Mouse (Mus musculus) T-helper 17 cell (primary cell): ENCODE measurements around the gene Olfr1124.
"Not testable (repeated sequence)": the region's sequence is repeated elsewhere in the genome, so short reads cannot be mapped to it uniquely, and the experiment has no call there.

ENCODE experiments used
- in situ Hi-C, 2 experiments: fragments of 300-600 bp; cut with MboI, MseI; formaldehyde crosslinking; loops; 1 replicate in 1 of 2; 2 replicates in 1 of 2; pipeline ENCODE4 v1.15.1; 2025; ENCODE audit warnings: high pct_unique_total_duplicates in 2 of 2

Olfr1124 gene

DNA sequence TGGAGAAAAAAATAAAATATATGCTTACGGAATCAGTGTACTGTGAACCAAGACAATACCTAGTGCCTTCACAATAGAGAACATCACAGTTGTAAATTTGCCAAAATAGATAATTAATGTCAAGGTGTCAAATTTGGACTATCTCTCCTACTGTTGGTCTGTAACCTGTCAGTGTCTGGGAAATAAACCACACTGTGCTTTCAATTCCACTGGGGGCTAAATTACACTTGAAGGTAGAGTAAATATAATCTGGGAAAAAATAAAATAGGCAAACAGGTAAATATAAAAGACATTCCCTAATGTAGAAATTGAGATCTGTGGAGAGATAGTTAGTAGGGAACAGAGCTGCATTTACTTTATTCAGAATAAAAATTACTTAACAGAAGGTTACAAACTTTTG is at the start of gene Olfr1124:
TSS of gene Olfr1124 (plus strand) at position 301 of the 400 bp plus-strand sequence.
- in situ Hi-C loops = loop anchor here in 1 of 2 experiments (10.0 kb wide), 1 partner anchor 1855 kb away; the partner anchor contains the start of gene Olfr996

GRCm38 (mm10) chr2:87383935-87384334 is 46.1 kb upstream of the Olfr1124 start:
- in situ Hi-C loops = no loop called here

DNA sequence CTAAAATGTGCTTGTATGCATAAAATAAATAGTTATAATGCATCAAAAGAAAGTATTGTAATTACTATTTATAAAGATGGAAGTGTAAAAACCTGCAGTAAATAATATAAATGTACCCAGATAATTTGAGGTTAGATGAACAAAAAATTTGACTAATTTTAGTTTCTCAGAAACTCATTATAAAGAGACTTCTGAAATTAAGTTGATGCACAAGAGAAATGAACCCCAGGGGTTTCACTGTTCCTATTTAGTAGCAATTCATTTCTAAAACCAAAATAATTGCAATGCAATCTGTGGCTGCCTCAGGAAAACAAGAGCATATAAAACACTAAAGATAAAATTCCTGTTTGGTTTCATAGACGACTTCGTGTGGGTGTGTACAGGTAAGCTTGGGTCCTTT is 44.5 kb upstream of the Olfr1124 start, which contains the start of gene Olfr1122:
TSS of gene Olfr1122 (plus strand) at position 301 of the 400 bp plus-strand sequence.
- in situ Hi-C loops = no loop called here

- in situ Hi-C loops = not testable (repeated sequence)
These were observed 36.5 kb upstream of the Olfr1124 start for GRCm38 (mm10) chr2:87393605-87394004.

- in situ Hi-C loops = not testable (repeated sequence)
These were observed 35.4 kb upstream of the Olfr1124 start for GRCm38 (mm10) chr2:87394686-87395085.

- in situ Hi-C loops = no loop called here
These were observed 13.7 kb upstream of the Olfr1124 start, which contains the start of gene Olfr1123 for GRCm38 (mm10) chr2:87416335-87416734. TSS of gene Olfr1123 (plus strand) at chr2:87416635.

DNA sequence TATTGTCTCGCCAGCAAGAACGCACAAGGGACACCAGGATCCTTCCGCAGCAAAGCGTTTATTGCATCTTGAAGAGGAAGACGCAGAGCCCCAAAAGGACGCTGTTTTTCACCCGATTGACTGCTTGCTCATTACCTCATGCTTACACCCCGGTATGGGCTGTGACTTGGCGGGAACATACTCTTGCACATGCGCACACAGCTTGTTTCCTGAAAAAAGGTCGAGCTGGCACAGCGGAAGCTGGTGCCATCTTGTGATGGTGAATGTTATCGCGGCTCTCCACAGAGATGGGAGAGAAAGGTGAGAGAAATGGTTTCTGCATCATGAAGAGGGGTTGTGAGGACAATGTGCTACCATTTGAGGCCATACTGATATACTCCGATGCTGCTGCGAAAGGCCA is 7.7 kb downstream of the Olfr1124 start:
- in situ Hi-C loops = no loop called here

DNA sequence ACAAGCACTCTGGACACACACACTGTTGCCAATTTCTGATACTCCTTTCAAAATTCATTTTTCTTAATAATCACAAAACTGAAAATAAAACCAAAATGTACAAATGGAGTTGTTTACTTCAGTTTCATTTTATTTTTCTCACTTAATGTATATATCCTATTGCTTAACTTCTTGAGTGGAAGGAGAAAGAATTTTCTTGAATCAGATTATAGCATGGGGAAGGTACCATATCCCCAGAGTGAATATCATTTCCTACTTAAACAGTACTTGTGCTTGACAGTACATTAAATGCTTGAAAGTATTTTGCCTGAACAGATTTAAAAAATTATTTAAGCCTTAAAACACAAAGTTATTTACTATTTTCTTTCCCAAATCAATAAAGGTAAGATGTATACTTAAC is 23.6 kb downstream of the Olfr1124 start, which contains the start of gene Olfr1126:
TSS of gene Olfr1126 (plus strand) at position 301 of the 400 bp plus-strand sequence.
- in situ Hi-C loops = no loop called here

- in situ Hi-C loops = no loop called here
These were observed 31.7 kb downstream of the Olfr1124 start for GRCm38 (mm10) chr2:87461769-87462168.

GRCm38 (mm10) chr2:87480207-87480606 is 50.1 kb downstream of the Olfr1124 start:
- in situ Hi-C loops = loop anchor here in 1 of 2 experiments (10.0 kb wide), 1 partner anchor 375 kb away; the partner anchor contains the start of gene Olfr1151

- in situ Hi-C loops = loop anchor here in 1 of 2 experiments (10.0 kb wide), 1 partner anchor 374 kb away; the partner anchor contains the start of gene Olfr1151
These were observed 51.1 kb downstream of the Olfr1124 start for GRCm38 (mm10) chr2:87481158-87481557.

- in situ Hi-C loops = loop anchor here in 1 of 2 experiments (10.0 kb wide), 1 partner anchor 373 kb away; the partner anchor contains the start of gene Olfr1151
These were observed 52.2 kb downstream of the Olfr1124 start for GRCm38 (mm10) chr2:87482276-87482675.
